Mouse (Mus musculus) hindbrain, embryonic 10.5 days (tissue): ENCODE data around the gene Cpz. TPM values are rescaled to one million over a fixed set of nuclear protein-coding genes. Genes with fewer than 3 reads are reported as not detected.

Source experiments
- DNase-seq: peaks from one replicate; pipeline ENCODE4 v3.0.0-alpha.2; 2017; ENCODE audit warnings: low spot score
- H3K27ac ChIP-seq: fragments of 300-500 bp; sonication (generic); 2 replicates; pipeline ENCODE4 v1.5.1; 2016; ENCODE audit warnings: mild to moderate bottlenecking, moderate library complexity
- H3K27me3 ChIP-seq: fragments of 300-500 bp; sonication (generic); 2 replicates; pipeline ENCODE4 v1.6.1; 2016; ENCODE audit warnings: mild to moderate bottlenecking; ENCODE audit not compliant: poor library complexity, insufficient read depth, severe bottlenecking
- H3K36me3 ChIP-seq: fragments of 300-500 bp; sonication (generic); 2 replicates; pipeline ENCODE4 v1.6.1; 2016; ENCODE audit warnings: mild to moderate bottlenecking, moderate library complexity
- H3K4me1 ChIP-seq: fragments of 300-500 bp; sonication (generic); replicated peaks from 2 replicates; pipeline ENCODE4 v1.6.1; 2016; ENCODE audit warnings: mild to moderate bottlenecking
- H3K4me3 ChIP-seq: fragments of 300-500 bp; sonication (generic); 2 replicates; pipeline ENCODE4 v1.5.1; 2016; ENCODE audit warnings: mild to moderate bottlenecking, moderate library complexity
- H3K9me3 ChIP-seq: fragments of 300-500 bp; sonication (generic); 2 replicates; pipeline ENCODE4 v1.6.1; 2016; ENCODE audit warnings: mild to moderate bottlenecking, moderate library complexity
- whole genome bisulfite sequencing: fragments of 180-500 bp; shearing (Covaris S2); methylation state at CpG from one replicate; pipeline ENCODE4 v1.1.7; 2016; 5-methylcytosine and 5-hydroxymethylcytosine counted together
- polyA plus RNA-seq: library from polyadenylated mRNA; unstranded; fragments of >200 nt; fragmentation: Nextera tagmentation; extraction: Ambion mirVana; gene quantifications from 2 replicates; pipeline ENCODE4 v1.2.1, GENCODE M21; 2016

The Cpz gene
- polyA plus RNA-seq, 1 experiment from 2014 or later, result 5.0 TPM

- Histone ChIP-seq H3K27ac (no peak overlapping the region), H3K27me3 (peaks cover 65% of the 10 kb centered on the region), H3K4me1 (peaks cover 44% of the 10 kb centered on the region), H3K9me3 (no peaks in the 10 kb centered on the region), H3K4me3 (no peak overlapping the region), H3K36me3 (no peaks in the 10 kb centered on the region)
- WGBS, result 64% methylated on average over 3 of the region's 3 CpGs
- DNase-seq, result no peak
These were observed 67.2 kb downstream of the Cpz start for GRCm38 (mm10) chr5:35458267-35458666.

- no peak overlapping the region for H3K27ac ChIP-seq
- no peak overlapping the region for H3K4me3 ChIP-seq
- H3K4me1 ChIP-seq, result peaks cover 41% of the 10 kb centered on the region
- peaks cover 65% of the 10 kb centered on the region for H3K27me3 ChIP-seq
- no peaks in the 10 kb centered on the region for H3K36me3 ChIP-seq
- DNase-seq, result no peak
- WGBS, result 83% methylated on average over 7 of the region's 7 CpGs
- H3K9me3 ChIP-seq, result no peaks in the 10 kb centered on the region
These were observed 68.1 kb downstream of the Cpz start for GRCm38 (mm10) chr5:35457364-35457763.

- Histone ChIP-seq H3K36me3 (no peaks in the 10 kb centered on the region), H3K27me3 (peaks cover 77% of the 10 kb centered on the region), H3K27ac (peak overlapping the region; percentile 56), H3K9me3 (no peaks in the 10 kb centered on the region), H3K4me3 (no peak overlapping the region), H3K4me1 (peaks cover 32% of the 10 kb centered on the region)
- 52% methylated on average over 17 of the region's 17 CpGs for WGBS
- peak; percentile 43 for DNase-seq
These were observed 71.2 kb downstream of the Cpz start for GRCm38 (mm10) chr5:35454187-35454800.

Other genes starting within 250 kb of the Cpz start
- gene Adra2c, start 247.4 kb downstream of the Cpz start, polyA plus RNA-seq, result 0.07 TPM in 1 of 2 replicates, not detected in the other
- gene Hmx1, start 136.6 kb downstream of the Cpz start, polyA plus RNA-seq, result 2.7 and 3.2 TPM in 2 replicates
- 8.2 and 9.1 TPM in 2 replicates for gene Trmt44, start 49.4 kb upstream of the Cpz start, polyA plus RNA-seq
- 10.9 and 14.2 TPM in 2 replicates for gene Acox3, start 57.3 kb upstream of the Cpz start, polyA plus RNA-seq
- 5.4 and 8.9 TPM in 2 replicates for gene Htra3, start 154.1 kb upstream of the Cpz start, polyA plus RNA-seq
- gene Sh3tc1, start 214.3 kb upstream of the Cpz start, polyA plus RNA-seq, result 3.3 and 4.7 TPM in 2 replicates
- gene Ablim2, start 232.2 kb upstream of the Cpz start, polyA plus RNA-seq, result 0.73 and 1.3 TPM in 2 replicates